Mouse (Mus musculus) right cerebral cortex, adult 2 months (tissue): ENCODE measurements around the gene Gm26992.
A peak's percentile ranks its signal among the peaks of the same experiment; 100 is the strongest.
"Not testable (repeated sequence)": the region's sequence is repeated elsewhere in the genome, so short reads cannot be mapped to it uniquely, and the experiment has no call there.

Experiments
- DNase-seq, 2 experiments: peaks; one replicate each; pipeline ENCODE4 v3.0.0; 2021 to 2022; ENCODE audit warnings: low spot score in 2 of 2

Gene Gm26992

DNA sequence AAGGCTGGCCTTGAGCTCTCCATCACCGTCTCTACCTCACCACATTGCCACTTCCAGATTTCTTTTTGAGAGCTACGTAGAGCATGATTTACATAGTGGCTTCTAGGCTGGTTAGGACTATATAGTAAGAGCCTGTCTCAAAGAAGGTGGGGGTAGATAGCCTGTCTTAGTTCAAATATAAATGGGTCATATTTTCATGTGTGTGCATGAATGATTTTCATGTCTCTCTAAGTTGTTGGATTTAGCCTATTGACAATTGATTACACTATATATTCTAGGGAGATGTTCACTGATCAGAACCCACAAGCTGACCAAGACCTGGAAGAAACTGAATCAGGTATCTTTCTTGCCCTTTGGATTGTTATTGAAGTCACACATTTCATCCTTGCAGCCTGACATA, at the start of gene Gm26992:
TSS of gene Gm26992 (plus strand) at position 301 of the 400 bp plus-strand sequence.
- DNase-seq: no peak

DNA sequence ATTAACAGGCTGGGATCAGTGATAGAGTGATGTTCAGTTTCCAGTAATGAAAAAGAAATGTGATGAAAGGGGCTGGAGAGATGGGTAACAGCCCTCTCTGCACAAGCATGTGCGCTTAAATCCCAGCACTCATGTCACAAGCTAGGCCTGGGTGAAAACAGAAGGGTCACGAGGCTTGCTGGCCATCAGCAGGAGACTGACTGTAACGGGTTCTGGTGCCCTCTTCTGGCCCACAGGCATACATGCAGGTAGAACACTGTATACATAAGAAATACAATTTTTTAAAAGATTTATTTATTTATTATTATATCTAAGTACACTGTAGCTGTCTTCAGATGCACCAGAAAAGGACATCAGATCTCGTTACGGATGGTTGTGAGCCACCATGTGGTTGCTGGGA, 47.6 kb upstream of the Gm26992 start:
- DNase-seq: no peak

GRCm38 (mm10) chrX:103384528-103384927, 37.3 kb upstream of the Gm26992 start:
- no peak for DNase-seq

- no peak for DNase-seq
These were observed 33.7 kb upstream of the Gm26992 start for GRCm38 (mm10) chrX:103388131-103388530.

DNA sequence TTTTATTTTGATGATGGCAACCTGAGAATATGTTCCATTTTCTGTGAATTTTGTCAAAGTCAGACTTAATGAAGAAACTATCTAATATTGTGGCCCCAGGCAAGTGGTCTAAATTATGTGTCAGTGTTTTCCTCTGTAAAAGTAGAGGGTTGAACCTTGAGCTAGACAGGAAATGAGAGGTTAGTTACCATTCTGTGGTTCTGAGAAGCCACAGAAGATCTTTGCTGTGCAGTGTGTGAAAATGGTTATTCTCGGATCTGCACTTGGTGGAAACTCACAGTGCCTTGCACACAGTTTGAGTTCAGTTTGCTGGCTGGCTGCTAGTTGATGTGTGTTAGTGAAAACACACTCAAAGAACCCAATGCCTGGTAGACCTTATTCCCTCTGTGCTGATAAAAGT, 28.0 kb upstream of the Gm26992 start:
- no peak for DNase-seq

DNA sequence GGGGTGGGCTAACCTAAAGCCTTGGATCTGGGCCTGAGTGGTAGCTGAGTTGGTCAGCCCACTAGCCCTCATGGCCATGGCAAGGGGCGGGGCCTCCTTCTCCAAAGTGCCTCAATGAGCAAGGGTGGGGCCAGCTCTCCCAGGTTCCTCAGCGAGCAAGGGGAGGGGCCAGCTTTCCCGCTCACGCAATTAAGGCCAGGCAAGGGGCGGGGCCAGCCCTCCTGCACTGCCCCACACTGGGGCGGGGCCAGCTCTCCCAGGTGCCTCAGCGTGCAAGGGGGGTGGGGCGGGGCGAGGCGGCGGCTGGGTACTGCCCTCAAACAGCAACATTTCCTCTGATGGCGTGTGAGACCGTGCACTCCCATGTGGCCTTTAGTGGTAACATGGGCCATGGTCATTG, 16.8 kb upstream of the Gm26992 start:
- DNase-seq: no peak

DNA sequence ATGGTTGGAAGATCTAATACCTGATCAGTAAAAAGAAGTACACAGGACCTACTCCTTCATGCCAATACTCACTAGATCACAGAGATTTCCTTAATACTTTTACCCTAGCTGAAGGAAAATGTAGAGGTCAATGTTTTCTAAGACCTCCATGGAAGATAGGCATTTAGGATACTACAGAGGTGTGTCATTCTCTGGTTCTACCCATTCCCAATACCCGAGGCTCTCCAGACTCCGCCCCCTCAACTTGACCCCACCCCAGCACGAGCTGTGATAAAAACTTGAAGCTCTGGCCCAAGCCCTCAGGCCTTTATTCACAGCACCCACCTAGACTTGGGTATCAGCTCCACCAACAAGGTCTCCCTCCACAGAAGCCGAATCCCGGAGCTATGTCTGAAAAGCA, 7.6 kb upstream of the Gm26992 start, which contains the start of gene Tsx:
TSS of gene Tsx (plus strand) at position 301 of the 400 bp plus-strand sequence.
- no peak for DNase-seq

GRCm38 (mm10) chrX:103427677-103428076, 5.9 kb downstream of the Gm26992 start:
- no peak for DNase-seq

GRCm38 (mm10) chrX:103432293-103432692, 10.5 kb downstream of the Gm26992 start:
- no peak for DNase-seq

DNA sequence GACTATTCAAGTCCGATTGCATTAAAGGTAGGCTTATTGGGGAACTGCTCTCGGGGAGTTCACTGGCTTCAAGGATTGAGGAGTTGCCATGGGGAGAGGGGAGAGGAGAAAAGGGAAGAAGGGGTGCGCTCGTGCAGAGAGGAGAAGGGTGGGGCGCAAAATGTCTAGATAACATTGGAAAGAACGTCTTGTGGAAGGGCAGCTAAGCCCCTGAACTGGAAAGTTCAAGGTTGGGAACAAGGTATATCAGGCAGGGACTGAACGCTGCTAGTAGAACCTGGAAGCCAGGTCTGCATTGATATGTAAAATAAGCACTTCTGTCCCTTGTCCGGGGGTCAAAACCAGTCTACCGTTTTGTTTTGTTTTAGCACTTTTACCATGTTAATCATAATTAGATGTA, 16.2 kb downstream of the Gm26992 start:
- DNase-seq: no peak

DNA sequence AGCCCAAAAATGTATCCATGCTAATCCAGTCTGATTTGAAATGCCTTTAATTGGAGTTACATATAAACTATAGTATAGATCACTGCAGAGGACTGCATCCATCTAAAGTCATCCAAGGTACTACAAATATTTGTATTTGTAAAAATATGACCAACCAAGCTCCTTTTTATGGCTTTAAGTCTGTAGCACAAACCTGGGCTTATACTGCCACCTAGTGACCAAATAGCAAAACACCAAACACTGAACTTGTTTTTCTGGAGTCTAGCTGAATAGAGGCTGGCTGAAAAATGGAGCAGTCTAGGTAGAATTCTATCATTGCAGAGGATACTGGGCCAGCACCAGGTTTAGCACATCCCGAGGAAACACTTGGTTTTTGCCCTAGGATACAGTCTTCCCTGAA, 19.0 kb downstream of the Gm26992 start:
- DNase-seq: peak; percentile 17 to 41

DNA sequence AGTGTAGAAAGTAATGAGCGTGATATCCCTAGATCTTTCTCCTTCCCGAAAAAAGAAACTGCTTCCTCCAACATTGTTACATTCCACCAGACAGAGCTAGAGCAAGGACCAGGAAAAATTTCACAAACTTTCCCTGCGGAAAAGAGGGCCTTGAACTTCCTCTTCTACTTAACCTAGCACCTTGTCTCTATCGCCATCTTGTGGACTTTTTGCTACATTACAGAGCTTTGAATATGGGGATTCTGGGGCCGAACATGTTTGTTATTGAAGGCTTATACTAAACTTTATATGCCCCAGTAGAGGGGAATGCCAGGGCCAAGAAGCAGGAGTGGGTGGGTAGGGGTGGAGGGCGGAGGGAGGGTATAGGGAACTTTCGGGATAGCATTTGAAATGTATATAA, 21.9 kb downstream of the Gm26992 start:
- DNase-seq: peak in 1 of 2 experiments; percentile 13

- peak; percentile 11 to 22 for DNase-seq
These were observed 25.8 kb downstream of the Gm26992 start for GRCm38 (mm10) chrX:103447539-103448169.

- DNase-seq: not testable (repeated sequence)
These were observed 26.6 kb downstream of the Gm26992 start for GRCm38 (mm10) chrX:103448429-103448828.

- not testable (repeated sequence) for DNase-seq
These were observed 27.3 kb downstream of the Gm26992 start for GRCm38 (mm10) chrX:103448943-103449722.

- no peak for DNase-seq
These were observed 31.0 kb downstream of the Gm26992 start for GRCm38 (mm10) chrX:103452815-103453214.

DNA sequence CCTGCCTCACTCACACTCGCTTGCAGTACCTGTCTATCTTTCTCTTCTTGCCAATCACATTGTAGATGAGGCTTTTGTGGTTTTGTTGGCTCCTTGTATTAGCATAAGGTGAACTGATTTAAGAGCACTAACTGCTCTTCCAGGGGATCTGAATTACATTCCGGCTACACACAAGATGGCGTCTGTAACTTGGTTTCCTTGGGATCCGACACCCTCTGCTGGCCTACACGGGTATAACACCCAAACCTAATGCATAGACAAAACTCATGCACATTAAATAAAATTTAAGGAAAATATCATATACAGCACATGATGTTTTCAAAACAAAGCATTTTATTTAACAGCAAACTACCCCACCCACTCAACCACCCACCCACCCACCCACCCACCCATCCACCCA, 38.2 kb downstream of the Gm26992 start:
- no peak for DNase-seq

DNA sequence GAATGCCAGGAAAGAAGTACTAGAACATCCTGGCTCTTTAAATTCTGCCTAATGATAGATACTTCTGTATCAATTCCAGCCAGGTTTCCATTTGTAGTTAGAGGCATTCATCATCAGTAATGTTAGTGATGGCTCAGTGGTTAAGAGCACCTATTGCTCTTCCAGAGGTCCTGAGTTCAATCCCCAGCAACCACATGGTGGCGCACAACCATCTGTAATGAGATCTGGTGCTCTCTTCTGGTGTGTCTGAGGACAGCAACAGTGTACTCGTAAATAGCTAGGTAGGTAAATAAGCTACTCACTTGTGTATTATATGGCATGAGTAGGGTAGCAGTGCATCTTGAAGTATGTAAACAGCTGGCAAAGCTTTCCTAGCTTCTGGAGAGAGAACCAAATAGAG, 47.2 kb downstream of the Gm26992 start:
- no peak for DNase-seq

DNA sequence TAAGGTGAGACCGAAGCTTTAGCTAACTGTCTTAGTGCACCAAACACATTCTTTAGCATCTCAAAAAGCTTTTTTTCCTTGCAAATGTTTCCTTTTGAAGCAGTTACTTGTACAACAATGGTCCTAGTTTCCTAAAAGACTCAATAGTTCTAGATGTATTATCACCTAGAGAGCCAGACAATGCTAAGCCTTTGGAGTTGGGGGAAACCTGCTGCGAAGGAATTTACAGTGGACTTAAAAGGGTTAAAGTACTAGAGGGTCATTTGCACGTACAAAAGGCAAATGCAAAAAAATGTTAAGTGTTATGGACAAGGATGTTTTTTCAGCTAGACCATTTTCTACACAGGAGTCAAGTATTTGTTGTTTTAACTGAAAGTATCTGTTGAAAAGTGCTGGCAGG, 50.5 kb downstream of the Gm26992 start:
- no peak for DNase-seq

DNA sequence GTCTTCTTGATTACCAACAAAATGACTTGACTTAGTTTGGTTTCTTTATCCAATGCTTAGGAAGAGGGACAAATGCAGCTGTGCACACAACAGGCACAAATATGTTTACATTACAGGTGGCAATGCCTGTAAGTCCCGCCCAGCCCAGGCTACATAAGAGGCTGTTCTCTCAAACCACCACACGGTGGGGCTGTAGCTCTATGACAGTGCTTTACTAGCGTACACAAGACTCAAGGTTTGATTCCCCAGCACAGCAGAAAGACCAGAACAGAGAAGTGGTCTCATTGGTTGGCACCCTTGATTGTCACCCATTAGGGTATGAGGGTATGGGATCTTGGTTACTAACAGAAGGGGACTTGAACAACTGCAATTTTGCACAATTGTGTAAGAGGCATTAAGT, 55.7 kb downstream of the Gm26992 start:
- DNase-seq: peak; percentile 46 to 69

- DNase-seq: peak in 1 of 2 experiments; percentile 48
These were observed 59.7 kb downstream of the Gm26992 start for GRCm38 (mm10) chrX:103481243-103482096.

DNA sequence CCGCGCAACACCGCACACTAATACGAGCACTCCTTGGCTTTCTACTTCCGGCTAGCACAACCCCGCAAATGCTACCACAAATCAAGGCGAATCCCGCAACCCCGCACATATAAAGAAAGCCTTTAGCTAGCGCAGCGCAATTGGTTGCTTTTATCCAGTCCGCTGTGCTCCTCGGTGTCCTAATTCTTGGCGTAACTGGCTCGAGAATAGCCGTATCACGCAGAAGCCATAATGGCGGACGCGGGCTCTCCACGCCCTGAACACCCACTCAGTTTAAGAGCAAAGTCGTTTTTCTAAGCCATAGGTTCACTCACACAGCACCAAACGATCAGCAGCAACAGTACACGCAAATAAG, 60.3 kb downstream of the Gm26992 start:
- DNase-seq: no peak
